Mouse (Mus musculus) heart, postnatal 4 days (tissue): ENCODE data around the gene Rrh. TPM values are rescaled to one million over a fixed set of nuclear protein-coding genes. Genes with fewer than 3 reads are reported as not detected.
"Not testable (repeated sequence)": the region's sequence is repeated elsewhere in the genome, so short reads cannot be mapped to it uniquely, and the experiment has no call there.

Experiments used
- DNase-seq: peaks from one replicate; pipeline ENCODE4 v3.0.0; 2021
- total RNA-seq, 2 experiments: library from RNA; stranded (reverse); gene quantifications; 2 replicates each; pipeline ENCODE4 v1.2.3; 2021

The Rrh gene
- total RNA-seq, 2 experiments from 2014 or later = 0.20 to 0.21 TPM

- no peak for DNase-seq
These were observed 41.0 kb downstream of the Rrh start for GRCm38 (mm10) chr3:129781435-129781834.

DNA sequence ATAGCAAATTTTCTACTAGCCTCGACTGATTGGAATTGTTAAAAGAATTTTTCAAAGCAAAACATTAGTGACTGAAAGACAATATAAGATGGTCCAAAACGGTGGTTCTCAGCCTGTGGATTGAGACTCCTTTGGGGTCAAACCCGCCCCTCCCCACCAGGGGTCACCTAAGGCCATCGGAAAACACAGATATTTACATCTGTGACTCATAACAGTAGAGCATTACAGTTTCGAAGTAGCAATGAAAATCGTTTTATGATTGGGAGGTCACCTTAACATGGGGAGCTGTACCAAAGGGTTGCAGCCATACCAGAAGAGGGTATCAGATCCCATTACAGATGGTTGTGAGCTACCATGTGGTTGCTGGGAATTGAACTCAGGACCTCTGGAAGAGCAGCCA is 51.2 kb downstream of the Rrh start:
- no peak for DNase-seq

DNA sequence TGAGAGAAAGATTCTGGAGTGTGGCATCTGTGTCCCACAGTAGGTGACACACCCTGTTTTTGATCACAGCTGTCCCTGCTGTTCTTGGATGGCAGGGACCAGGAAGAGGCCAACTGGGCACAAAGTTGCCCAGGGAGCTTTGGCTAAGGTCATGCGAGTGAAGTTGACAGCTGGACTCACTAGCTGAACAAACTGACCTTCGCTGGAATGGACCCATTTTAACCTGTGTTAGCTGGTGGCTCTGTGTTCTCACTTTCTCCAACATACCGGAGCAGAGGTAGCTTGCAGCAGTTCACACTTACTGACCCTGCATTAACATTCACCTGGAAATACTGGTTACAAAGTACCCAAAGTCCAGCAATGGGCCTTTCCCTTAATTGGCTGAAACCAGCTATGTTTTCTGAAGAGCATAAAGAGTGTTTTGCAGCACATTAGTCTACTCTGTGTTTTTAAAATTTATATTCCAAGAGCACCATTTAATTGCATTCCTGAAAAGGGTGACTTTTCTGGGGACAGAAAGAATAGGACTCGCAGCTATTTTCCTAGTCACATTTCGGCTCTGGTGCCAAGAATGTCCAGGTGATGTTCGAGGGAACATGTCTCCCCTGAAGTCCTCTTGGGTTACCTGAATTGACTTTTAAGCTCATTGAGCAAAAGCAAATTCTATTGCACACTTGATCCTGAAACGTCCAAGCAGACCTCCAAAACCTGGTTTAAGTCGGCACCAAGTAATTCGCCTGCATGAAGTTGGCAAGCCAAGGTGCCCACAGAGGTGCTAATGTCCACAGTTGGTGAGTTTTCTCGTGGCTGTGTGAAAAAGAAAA is 55.2 kb downstream of the Rrh start:
- DNase-seq = no peak

DNA sequence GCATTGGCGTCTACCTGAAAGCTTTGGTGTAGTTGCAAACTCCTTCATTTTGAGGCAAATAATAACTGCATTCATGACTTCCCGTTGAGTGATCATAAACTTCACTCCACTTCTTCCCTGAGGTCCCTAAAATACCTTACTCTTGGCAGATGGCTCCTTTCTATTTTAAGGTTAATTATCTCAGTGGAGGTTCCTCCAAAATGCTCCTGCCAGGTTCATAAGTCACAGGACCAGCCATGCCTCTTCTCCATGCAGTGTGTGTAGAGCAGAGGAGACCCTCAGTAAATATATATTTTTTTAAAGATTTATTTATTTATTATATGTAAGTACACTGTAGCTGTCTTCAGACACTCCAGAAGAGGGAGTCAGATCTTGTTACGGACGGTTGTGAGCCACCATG is 56.3 kb downstream of the Rrh start:
- no peak for DNase-seq

GRCm38 (mm10) chr3:129757599-129757998 is 64.8 kb downstream of the Rrh start:
- DNase-seq = not testable (repeated sequence)

- peak; percentile 62 for DNase-seq
These were observed 67.5 kb downstream of the Rrh start, which contains the start of gene Egf for GRCm38 (mm10) chr3:129754650-129755604. Gene Egf, minus strand, starts transcription at chr3:129755316.

Other genes starting within 250 kb of the Rrh start
- gene Egf, start 67.3 kb downstream of the Rrh start, total RNA-seq = 1 to 10 TPM; 2.3 to 2.5 TPM
- not detected for gene Lrit3, start 18.6 kb downstream of the Rrh start, total RNA-seq
- 10 to 100 TPM; 30.3 to 33.3 TPM for gene Gar1, start 8.8 kb upstream of the Rrh start, total RNA-seq
- 1 to 10 TPM; 1.5 to 1.7 TPM for gene Cfi, start 13.3 kb upstream of the Rrh start, total RNA-seq
- 10 to 100 TPM; 22.6 to 26.5 TPM for gene Pla2g12a, start 56.0 kb upstream of the Rrh start, total RNA-seq
- gene Casp6, start 78.8 kb upstream of the Rrh start, total RNA-seq = 10 to 100 TPM; 22.2 to 23.7 TPM
- 1 to 10 TPM; 1.1 to 1.4 TPM for gene Mcub, start 147.6 kb upstream of the Rrh start, total RNA-seq
- gene Sec24b, start 239.0 kb upstream of the Rrh start, total RNA-seq = 10 to 100 TPM; 41.4 to 42.0 TPM